Mouse (Mus musculus) right cerebral cortex, postnatal 25 days (tissue): ENCODE data around the gene Chd4.
"Not testable (repeated sequence)": the region's sequence is repeated elsewhere in the genome, so short reads cannot be mapped to it uniquely, and the experiment has no call there.

Experiments
- DNase-seq: peaks from one replicate; pipeline ENCODE4 v3.0.0; 2022

Gene Chd4

DNA sequence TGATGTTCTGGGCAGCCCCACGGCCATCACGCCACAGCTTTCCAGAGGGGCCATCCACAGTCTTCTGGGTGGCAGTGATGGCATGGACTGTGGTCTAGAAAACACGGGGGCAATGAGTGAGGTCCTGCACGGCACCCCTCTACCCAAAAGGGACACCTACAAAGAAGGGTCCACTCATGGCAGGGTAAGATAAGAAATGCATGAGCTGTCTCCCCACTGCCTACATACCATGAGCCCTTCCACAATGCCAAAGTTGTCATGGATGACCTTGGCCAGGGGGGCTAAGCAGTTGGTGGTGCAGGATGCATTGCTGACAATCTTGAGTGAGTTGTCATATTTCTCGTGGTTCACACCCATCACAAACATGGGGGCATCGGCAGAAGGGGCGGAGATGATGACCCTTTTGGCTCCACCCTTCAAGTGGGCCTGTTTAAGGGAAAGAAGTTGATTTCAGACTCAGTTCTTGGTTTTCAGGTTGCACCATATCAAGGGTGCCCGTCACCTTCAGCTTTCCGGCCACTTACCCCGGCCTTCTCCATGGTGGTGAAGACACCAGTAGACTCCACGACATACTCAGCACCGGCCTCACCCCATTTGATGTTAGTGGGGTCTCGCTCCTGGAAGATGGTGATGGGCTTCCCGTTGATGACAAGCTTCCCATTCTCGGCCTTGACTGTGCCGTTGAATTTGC lies 67.0 kb downstream of the Chd4 start:
- DNase-seq = not testable (repeated sequence)

DNA sequence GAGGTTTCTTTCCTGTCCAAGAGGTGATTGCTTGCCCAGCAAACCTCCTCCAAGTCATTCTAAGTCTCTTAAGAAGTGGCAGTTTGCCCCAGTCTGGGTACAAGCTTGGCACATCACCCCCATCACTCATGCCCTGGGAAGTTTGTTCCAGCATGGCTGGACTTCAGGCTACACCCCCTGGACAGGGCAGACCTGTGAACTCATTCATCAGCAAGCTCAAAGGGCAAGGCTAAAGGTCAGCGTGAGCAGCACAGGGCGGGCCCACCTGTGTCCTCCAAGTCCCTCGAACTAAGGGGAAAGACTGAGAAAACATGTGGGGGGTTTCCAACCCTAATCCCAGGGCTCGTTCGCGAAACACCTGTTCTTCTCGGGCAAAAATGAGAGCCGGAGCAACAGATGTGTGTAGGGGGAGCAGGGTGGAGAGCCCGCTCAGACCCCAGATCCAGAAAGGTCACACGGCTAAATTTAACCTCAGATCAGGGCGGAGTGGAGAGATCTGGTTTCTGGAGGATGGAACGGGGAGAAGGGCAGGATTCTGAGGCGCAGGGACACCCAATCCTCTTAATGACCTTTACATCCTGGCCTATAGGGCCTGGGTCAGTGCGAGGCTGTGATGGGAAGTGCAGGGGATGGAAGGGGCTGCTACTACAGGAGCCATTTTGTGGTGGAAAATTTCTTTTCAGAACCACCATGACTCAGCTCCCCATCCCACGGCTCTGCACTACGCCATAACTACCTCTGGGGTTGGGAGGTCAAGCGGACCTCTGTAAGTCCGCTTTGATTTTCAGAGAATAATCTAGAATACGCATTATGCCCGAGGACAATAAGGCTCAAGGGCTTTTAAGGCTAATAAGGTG lies 68.2 kb downstream of the Chd4 start:
- DNase-seq = no peak

DNA sequence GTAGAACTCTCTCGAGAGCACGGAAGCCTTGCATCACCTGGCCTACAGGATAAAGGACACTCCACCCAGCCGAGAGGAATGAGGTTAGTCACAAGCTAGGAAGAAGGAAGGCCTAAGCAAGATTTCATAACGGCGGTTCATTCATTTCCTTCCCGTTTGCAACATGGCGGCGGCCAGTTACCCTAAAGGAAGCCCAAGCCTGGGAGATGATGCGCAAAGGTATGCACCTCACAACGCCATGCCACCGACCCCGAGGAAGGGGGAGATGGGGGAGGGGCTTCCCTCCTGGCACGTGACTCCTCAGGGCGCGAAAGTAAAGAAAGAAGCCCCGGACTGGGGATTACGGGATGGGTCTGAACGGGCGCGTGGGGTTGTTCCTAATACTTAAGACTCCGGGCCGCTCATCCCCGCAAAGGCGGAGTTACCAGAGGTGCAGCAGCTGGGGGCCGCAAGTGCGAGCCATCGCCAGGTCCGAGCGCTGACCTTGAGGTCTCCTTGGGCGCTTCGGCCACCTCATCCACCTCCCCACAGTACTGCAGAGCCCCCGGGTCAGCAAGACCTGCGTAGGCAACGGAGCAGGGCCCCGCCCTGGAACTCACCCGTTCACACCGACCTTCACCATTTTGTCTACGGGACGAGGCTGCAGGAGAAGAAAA lies 69.0 kb downstream of the Chd4 start:
- DNase-seq = no peak

DNA sequence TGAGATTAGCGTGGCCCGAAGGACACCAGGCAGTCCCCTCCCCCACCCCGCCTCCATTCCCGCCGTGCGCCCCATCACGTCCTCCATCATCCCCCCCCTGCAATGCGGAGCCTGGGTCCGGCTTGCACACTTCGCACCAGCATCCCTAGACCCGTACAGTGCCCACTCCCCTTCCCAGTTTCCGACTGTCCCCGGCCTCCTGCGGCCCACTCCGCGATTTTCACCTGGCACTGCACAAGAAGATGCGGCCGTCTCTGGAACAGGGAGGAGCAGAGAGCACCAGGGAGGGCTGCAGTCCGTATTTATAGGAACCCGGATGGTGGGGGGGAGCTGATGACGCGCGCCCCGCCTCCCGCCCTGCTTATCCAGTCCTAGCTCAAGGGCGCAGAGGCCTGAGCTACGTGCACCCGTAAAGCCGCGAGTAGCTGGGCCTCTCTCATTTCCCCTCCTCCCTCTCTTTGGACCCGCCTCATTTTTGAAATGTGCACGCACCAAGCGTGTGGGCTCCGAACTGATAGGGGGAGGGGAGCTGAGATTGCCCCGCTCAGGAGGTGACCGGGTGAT lies 69.6 kb downstream of the Chd4 start:
- DNase-seq = peak; percentile 94

DNA sequence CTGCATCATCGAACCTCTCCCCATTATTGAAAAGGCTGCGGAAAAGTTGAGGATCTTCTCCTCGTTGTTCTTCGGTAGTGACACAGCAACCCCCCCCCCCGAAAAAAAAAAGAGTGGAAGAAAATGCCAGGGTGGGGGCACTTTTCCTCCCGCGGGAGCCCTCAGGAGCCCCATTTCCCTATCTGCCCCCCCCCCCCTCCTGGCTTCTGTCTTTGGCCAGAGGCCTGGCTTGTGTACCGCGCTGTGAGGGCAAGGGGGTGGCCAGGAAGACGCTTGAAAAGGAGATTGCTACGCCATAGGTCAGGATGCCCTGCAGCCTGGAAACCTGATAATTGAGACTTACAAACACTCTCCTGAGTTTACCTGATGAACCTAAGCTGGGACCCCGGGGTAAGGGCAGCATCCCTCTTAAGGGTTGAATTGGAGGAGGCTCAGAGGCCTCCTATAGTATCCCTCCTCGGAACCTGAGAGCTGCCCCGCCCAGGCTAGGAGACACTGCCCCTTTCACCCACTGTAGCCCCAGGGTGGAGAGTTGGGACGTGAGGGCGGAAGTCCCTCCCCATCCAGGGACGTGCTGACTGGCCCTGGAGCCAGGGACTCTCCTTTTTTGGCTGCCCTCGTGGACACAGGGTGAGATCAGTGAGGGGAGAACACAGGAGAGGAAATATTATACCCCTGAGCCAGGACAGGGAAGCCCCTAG lies 70.4 kb downstream of the Chd4 start, which contains the start of gene Gapdh:
Gene Gapdh, minus strand, starts transcription at position 417 of the 701 bp plus-strand sequence.
- DNase-seq = no peak

DNA sequence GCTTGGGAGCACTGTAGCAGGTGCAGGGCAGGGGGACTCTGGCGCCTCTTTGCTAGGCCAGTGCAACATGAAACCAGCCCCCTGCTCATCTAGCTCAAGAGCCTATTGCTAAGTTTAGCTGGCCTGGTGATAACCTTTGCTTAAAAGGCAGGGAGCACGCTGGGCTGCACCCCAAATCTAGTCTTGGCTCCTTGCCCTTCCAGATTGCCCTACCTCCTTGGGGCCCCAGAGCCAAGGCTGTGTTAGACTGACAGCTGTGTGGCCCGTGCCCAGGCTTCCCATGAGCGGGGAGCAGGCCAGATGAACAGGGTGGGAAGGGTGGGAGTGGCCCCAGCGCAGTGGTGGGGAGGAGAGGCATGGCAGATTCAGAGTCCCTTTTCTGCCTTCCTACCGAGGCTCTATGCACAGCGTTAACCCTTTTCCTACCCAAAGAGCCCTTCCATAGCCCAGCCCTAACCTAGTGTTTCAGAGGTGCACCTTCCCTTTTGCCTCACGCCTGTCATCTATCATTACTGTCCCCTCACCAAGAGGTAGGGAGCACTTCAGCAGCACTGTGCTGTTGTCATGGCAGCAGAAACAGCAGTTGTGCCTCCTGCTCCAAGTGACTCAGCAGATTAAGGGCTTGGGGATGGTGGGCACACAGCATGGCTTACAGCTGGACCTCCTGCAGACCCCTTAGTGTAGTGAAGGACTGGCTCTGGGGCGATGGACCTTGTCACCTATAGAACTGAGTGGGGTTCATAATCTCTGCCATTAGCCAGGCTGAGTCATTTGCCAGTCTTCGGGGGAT lies 71.3 kb downstream of the Chd4 start:
- no peak for DNase-seq

DNA sequence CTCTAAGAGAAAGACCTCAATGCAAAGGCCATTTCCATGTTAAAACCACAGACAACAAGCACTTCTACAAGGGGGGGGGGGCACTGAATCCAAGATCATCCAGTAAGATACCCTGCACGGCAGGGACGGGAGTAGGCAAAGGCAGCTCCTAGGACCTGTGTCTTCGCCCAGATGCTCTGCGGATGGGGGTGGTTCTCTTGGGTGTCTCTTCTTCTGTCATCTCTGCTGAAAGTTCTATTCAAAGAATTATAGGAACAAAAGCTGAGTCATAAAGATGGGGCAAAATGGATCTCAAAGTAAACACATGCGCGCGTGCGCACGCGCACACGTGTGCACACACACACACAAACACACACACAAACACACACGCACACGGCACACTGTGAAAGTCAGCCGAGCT lies 72.3 kb downstream of the Chd4 start:
- no peak for DNase-seq

DNA sequence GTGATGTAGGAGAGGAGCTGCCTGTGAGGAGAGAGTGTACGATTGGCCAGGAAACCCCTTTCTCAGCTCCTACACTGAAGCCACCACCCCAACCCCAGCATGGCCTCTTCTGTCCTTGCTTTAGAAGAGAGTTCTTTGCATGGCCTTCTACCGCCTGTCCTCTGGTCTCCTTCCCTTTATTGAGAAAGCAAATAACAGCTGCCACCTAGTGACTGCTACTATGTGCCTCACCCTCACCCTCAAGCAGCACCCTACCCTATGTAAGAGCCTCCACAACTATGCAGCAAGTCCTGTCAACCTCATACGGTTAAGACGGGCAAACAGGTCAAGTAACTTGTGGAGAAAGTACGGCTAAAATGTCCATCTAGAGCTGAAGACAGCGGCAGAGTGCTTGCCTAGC lies 74.4 kb downstream of the Chd4 start:
- DNase-seq = no peak

DNA sequence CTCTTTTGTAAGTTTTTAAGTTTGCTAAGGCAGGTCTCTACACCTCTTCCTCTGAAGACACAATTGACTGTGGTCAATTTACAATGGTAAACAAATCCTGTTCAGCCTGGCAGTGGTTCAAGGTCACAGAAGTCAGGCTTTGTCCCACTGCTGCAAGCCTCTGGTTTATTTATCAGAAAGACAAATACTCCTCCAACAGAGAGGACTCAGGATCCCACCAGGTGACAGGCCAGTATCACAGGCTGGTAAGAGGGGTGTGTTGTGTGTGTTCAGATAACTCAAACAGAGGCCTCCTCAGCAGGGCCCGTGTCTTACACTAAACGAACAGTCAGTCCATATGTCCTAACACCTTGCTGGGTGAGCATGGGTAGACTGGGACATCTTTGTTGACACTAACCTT lies 76.7 kb downstream of the Chd4 start:
- no peak for DNase-seq

DNA sequence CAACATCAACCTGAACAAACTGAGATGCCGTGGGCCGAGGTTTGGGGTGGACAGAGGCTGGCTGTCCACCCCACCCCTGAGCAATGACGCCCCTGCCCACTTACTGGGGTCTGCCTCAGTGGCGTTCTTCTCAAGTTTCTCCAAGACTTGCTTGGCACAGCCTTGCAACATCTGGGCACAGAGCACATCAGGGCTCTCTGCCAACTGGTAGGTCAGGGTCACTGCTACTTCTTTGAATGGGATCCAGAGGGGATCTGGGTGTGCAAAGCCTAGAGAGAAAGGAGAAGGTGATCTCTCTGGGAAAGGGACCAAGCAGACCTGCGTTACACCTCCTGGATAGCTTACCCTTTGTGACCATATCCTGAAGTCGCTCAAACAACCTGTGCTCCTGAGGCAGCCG lies 77.5 kb downstream of the Chd4 start:
- DNase-seq = no peak

DNA sequence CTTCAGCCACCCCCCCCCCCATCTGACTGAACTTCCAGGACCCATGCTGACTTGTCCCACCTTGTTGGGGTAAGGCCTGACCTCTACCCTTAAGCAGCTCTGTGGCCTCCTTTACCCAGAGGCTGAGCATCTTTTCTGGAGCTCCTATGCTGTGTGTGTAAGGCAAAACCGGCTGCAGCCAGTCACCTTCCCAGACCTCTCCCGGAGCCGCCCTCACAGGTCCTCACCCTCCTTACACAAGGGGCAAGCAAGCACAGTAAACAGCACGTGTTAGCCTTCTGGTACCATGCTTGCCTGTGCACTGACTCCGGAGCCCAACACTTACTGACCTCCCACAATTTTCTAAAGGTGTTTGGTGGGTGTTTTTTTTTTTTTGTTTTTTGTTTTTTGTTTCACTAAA lies 79.7 kb downstream of the Chd4 start:
- DNase-seq = no peak

DNA sequence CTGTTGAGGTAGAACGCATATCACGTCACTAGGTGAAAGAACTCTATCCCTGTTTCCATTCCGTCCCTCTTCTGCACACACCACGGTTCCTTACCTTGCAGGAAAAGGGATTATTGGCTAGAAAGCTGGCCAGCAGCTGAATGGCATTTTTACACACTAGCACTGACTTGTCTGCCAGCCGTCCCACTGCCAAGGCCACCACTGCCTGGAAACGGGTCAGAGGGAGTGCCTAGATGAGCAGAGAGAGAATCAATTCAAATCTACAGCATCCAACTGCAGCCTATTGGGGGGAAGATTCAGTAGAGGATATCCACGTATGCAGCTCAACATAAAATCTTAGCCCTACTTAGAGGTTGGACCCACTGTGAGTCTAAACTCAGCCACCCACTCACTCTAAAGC lies 83.8 kb downstream of the Chd4 start:
- DNase-seq = no peak
